Mouse (Mus musculus) liver, embryonic 15.5 days (tissue): Measurements from ENCODE around the gene Ndufaf7. TPM values are rescaled to one million over a fixed set of nuclear protein-coding genes. Genes with fewer than 3 reads are reported as not detected.

Experiments used
- ATAC-seq: fragments of 200-750 bp; cut with Nextera tagmentation; 2 replicates; pipeline ENCODE4 v1.8.0; 2017; ENCODE audit warnings: moderate number of reproducible peaks, mild to moderate bottlenecking, moderate library complexity; ENCODE audit not compliant: insufficient read depth
- H3K27ac ChIP-seq: fragments of 300-500 bp; sonication (generic); replicated peaks from 2 replicates; pipeline ENCODE4 v1.5.1; 2015; ENCODE audit warnings: mild to moderate bottlenecking, inconsistent platforms
- H3K27me3 ChIP-seq: fragments of 300-500 bp; sonication (generic); 2 replicates; pipeline ENCODE4 v1.6.1; 2015; ENCODE audit warnings: mild to moderate bottlenecking, inconsistent platforms
- H3K36me3 ChIP-seq: fragments of 300-500 bp; sonication (generic); replicated peaks from 2 replicates; pipeline ENCODE4 v1.6.1; 2015; ENCODE audit warnings: moderate library complexity, mild to moderate bottlenecking, inconsistent platforms
- H3K4me1 ChIP-seq: fragments of 300-500 bp; sonication (generic); replicated peaks from 2 replicates; pipeline ENCODE4 v1.6.1; 2015; ENCODE audit warnings: inconsistent platforms
- H3K4me2 ChIP-seq: fragments of 300-500 bp; sonication (generic); 2 replicates; pipeline ENCODE4 v1.6.1; 2015; ENCODE audit warnings: moderate library complexity, mild to moderate bottlenecking, inconsistent platforms
- H3K4me3 ChIP-seq: fragments of 300-500 bp; sonication (generic); replicated peaks from 2 replicates; pipeline ENCODE4 v1.5.1; 2015; ENCODE audit warnings: mild to moderate bottlenecking, inconsistent platforms
- H3K9ac ChIP-seq: fragments of 300-500 bp; sonication (generic); 2 replicates; pipeline ENCODE4 v1.6.1; 2015; ENCODE audit warnings: moderate library complexity, mild to moderate bottlenecking, inconsistent platforms
- H3K9me3 ChIP-seq: fragments of 300-500 bp; sonication (generic); replicated peaks from 2 replicates; pipeline ENCODE4 v1.6.1; 2016; ENCODE audit warnings: inconsistent platforms
- WGBS: fragments of 180-500 bp; shearing (Covaris S2); methylation state at CpG from one replicate; pipeline ENCODE4 v1.1.7; 2015; ENCODE audit warnings: mixed read lengths; ENCODE audit not compliant: insufficient replicate concordance; 5-methylcytosine and 5-hydroxymethylcytosine counted together
- polyA plus RNA-seq: library from polyadenylated mRNA; unstranded; fragments of >200 nt; fragmentation: Nextera tagmentation; extraction: Ambion mirVana; gene quantifications from 2 replicates; pipeline ENCODE4 v1.2.1, GENCODE M21; 2015

The Ndufaf7 gene
- polyA plus RNA-seq, 1 experiment from 2014 or later: 27.0 TPM

GRCm38 (mm10) chr17:78994931-78995820 is 58.2 kb downstream of the Ndufaf7 start:
- peaks cover 11% of the 10 kb centered on the region for H3K4me1 ChIP-seq
- no peak overlapping the region for H3K4me2 ChIP-seq
- H3K27me3 ChIP-seq: no peaks in the 10 kb centered on the region
- 53% methylated on average over 9 of the region's 9 CpGs for WGBS
- no peaks in the 10 kb centered on the region for H3K36me3 ChIP-seq
- no peak overlapping the region for H3K9ac ChIP-seq
- no peak for ATAC-seq
- no peaks in the 10 kb centered on the region for H3K9me3 ChIP-seq
- no peak overlapping the region for H3K4me3 ChIP-seq
- no peak overlapping the region for H3K27ac ChIP-seq

Other genes starting within 250 kb of the Ndufaf7 start
- gene Strn, start 199.9 kb upstream of the Ndufaf7 start, polyA plus RNA-seq: 2.2 and 2.6 TPM in 2 replicates
- gene Heatr5b, start 101.8 kb upstream of the Ndufaf7 start, polyA plus RNA-seq: 3.7 and 4.1 TPM in 2 replicates
- gene Gpatch11, start 101.6 kb upstream of the Ndufaf7 start, polyA plus RNA-seq: 12.4 and 13.4 TPM in 2 replicates
- gene Eif2ak2, start 54.6 kb upstream of the Ndufaf7 start, polyA plus RNA-seq: 7.2 and 7.7 TPM in 2 replicates
- gene Sult6b1, start 30.1 kb upstream of the Ndufaf7 start, polyA plus RNA-seq: 0.03 TPM in 1 of 2 replicates, not detected in the other
- gene Cebpzos, start 20.6 kb upstream of the Ndufaf7 start, polyA plus RNA-seq: 38.1 and 44.7 TPM in 2 replicates
- 19.0 and 23.4 TPM in 2 replicates for gene Cebpz, start 70 bp upstream of the Ndufaf7 start, polyA plus RNA-seq
- 8.1 and 8.6 TPM in 2 replicates for gene Prkd3, start 83.7 kb downstream of the Ndufaf7 start, polyA plus RNA-seq
- gene Qpct, start 114.8 kb downstream of the Ndufaf7 start, polyA plus RNA-seq: 21.1 and 22.7 TPM in 2 replicates